Mouse (Mus musculus) cerebellum, postnatal 4 days (tissue): ENCODE results near the gene Celsr1.

Source experiments
- DNase-seq, 2 experiments: peaks; one replicate each; pipeline ENCODE4 v3.0.0; 2022; ENCODE audit warnings: low spot score in 2 of 2, mixed read lengths in 1 of 2

Celsr1 gene

GRCm38 (mm10) chr15:85961131-85961530, 72.4 kb downstream of the Celsr1 start:
- no peak for DNase-seq

- DNase-seq: no peak
These were observed 77.4 kb downstream of the Celsr1 start for GRCm38 (mm10) chr15:85956202-85956601.

- DNase-seq: no peak
These were observed 80.1 kb downstream of the Celsr1 start for GRCm38 (mm10) chr15:85953458-85953857.

- DNase-seq: no peak
These were observed 84.0 kb downstream of the Celsr1 start for GRCm38 (mm10) chr15:85949421-85950164.

GRCm38 (mm10) chr15:85947967-85948366, 85.6 kb downstream of the Celsr1 start:
- no peak for DNase-seq

GRCm38 (mm10) chr15:85947541-85947940, 86.0 kb downstream of the Celsr1 start:
- no peak for DNase-seq

GRCm38 (mm10) chr15:85935627-85936049, 97.9 kb downstream of the Celsr1 start:
- DNase-seq: no peak

- no peak for DNase-seq
These were observed 105.4 kb downstream of the Celsr1 start for GRCm38 (mm10) chr15:85928161-85928560.

- no peak for DNase-seq
These were observed 111.7 kb downstream of the Celsr1 start for GRCm38 (mm10) chr15:85921855-85922254.

- DNase-seq: no peak
These were observed 113.7 kb downstream of the Celsr1 start for GRCm38 (mm10) chr15:85919892-85920248.

GRCm38 (mm10) chr15:85919191-85919891, 114.2 kb downstream of the Celsr1 start:
- DNase-seq: no peak

- DNase-seq: peak; percentile 81 to 87
These were observed 120.0 kb downstream of the Celsr1 start for GRCm38 (mm10) chr15:85913605-85914004.

- no peak for DNase-seq
These were observed 123.6 kb downstream of the Celsr1 start for GRCm38 (mm10) chr15:85909931-85910330.

GRCm38 (mm10) chr15:85909492-85909829, 124.1 kb downstream of the Celsr1 start:
- no peak for DNase-seq

- no peak for DNase-seq
These were observed 124.7 kb downstream of the Celsr1 start for GRCm38 (mm10) chr15:85908660-85909491.

- no peak for DNase-seq
These were observed 129.8 kb downstream of the Celsr1 start for GRCm38 (mm10) chr15:85903826-85904225.

GRCm38 (mm10) chr15:85902505-85902904, 131.1 kb downstream of the Celsr1 start:
- DNase-seq: no peak

- DNase-seq: no peak
These were observed 132.8 kb downstream of the Celsr1 start for GRCm38 (mm10) chr15:85900801-85901200.

- no peak for DNase-seq
These were observed 133.3 kb downstream of the Celsr1 start for GRCm38 (mm10) chr15:85900318-85900717.

- no peak for DNase-seq
These were observed 134.2 kb downstream of the Celsr1 start for GRCm38 (mm10) chr15:85899396-85899795.

- DNase-seq: no peak
These were observed 136.5 kb downstream of the Celsr1 start for GRCm38 (mm10) chr15:85897113-85897512.

GRCm38 (mm10) chr15:85896284-85896683, 137.3 kb downstream of the Celsr1 start:
- DNase-seq: peak; percentile 89 to 91
